Mouse (Mus musculus): Measurements from ENCODE around the gene Ccnj.

The Ccnj gene

GRCm38 (mm10) chr19:40830703-40831415 is at the start of gene Ccnj:
TSS of gene Ccnj (plus strand) at chr19:40831279.
- peak; percentile 70 to 91 for DNase-seq (ENCODE audit: low spot score in 2 of 2)

DNA sequence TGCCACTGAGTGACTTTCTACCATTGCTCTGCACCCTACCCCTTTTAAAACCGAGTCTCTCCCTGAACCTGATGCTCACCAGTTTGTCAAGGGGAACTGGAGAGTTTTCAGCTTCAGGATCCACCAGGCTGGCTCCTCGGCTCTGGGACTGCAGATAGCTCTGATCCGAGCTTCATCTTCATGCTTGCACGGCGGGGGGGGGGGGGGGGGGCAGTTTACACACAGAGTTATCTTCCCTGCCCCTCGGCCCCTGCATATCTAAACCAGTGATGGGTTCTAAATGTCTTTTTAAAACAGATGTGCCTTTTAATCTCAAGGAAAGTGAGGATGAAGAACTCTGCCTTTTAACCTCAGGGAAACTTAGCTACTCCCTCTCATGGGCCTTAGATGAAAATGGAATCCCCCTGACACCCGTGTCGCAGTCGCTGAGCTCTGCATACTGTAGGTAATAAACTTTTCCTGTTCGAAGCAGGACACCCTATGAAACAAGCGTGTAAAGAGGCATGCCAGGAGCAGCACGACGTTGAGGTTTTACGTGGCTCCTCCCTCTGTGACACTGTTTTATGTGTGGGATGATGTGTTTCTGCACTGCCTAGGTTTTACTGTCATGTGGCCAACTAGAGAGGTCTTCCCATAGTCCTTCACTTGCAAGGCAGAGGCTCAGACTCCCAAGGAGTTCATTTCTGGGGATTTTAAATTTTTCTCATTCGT is 42.9 kb upstream of the Ccnj start:
- DNase-seq (ENCODE audit: low spot score in 2 of 2) = no peak

DNA sequence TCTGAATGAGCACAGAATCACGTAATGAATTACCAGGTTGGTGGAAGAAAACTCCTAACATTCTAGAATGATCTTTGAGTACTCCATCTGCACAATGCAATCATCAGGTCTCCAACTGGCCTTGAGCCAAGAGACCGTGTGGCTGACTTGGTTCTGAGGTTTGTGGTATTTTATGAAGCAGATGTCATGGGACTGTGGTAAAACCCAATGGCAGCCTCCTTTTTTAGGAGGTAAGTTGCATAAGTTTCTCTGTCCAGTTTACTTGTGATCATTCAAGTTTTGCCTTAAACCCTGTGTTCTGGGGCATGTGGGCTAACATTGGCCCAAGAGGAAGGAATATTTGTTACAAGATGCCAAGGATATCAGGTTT is 42.4 kb upstream of the Ccnj start:
- DNase-seq (ENCODE audit: low spot score in 2 of 2) = no peak

DNA sequence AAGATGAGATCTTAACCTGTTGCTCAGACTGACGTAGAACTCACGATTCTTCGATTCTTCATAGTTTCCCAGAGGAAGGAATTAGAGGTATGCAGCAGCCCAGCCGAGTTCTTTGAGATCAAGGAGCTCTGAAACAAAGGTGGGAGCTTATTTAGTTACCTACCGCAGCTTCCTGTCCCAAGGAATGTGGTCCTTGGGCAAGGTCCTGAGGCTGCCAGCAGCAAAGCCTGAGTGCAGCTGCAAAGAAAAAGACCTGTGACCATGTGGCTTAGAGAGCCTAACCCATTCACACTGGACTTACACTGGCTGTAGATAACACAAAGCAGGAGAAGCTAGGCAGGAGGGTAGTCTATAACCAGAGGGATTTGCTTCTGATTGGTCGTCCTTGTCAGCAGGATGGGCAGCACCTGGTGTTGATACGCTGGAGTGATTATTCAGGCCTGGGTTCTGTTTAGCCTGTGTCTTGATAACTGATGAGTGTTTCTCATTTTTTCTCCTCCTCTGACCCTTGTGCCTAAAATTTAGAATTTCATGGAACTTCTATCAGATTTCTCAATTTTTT is 25.8 kb upstream of the Ccnj start:
- DNase-seq (ENCODE audit: low spot score in 2 of 2) = no peak

DNA sequence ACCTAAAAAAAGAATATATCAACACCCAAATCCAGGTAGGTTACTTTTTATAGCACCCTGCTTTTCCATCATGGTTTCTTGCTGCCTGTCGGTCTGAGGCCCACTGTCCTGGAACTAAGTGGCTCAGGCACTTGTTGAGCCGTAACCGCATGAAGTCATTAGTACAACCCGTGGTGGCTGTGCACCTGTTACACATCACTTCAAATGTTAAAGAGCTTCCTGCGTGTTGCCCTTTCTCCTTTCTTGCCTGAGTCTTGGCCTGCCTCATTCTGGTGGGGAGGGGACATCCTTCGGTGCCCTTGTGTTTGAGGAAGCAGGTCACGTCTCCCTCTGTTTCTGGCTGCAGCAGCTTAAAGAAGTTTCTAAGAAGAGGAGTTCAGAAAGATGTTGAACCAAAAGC is 21.2 kb upstream of the Ccnj start:
- no peak for DNase-seq (ENCODE audit: low spot score in 2 of 2)

DNA sequence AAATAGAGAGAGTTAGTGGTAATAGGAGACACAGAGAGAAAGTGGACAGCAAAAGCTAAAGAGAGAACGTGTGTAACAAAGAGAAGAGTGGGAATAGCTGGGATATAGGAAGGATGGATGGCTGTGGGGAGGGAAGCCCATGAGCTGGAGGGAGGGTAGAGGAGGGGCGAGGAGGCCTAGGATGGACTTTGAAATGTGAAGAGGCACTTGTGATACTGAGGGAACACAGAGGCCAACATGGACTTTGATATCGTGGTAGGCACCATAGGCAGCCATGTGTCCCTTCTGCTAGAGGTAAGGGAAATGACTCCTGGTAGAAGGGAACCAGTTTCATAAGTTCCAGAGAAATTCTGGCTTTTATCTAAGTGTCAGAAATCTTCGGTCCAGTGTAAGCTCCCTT is 19.2 kb upstream of the Ccnj start:
- DNase-seq (ENCODE audit: low spot score in 2 of 2) = no peak

- DNase-seq (ENCODE audit: low spot score in 2 of 2) = no peak
Measured at GRCm38 (mm10) chr19:40812778-40813177, 18.3 kb upstream of the Ccnj start.

DNA sequence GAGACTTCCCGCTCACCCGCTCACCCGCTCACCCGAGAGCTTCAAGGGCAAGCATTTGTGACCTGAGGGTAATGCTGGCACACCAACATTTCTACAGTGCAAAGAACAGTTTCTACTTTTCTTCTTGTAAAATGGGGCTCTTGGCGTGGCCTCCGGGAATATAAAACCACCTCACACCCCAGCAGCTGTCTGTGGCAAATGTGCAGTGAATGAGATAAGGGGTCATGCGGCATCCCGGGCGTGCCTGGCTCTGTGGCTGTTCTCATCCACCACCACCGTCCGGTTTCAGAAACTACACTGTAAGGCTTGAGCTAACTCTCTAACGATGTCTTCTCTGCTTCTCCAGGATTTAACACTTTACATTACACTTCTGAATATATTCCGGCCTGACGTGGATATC is 17.7 kb upstream of the Ccnj start:
- DNase-seq (ENCODE audit: low spot score in 2 of 2) = no peak

- no peak for DNase-seq (ENCODE audit: low spot score in 2 of 2)
Measured at GRCm38 (mm10) chr19:40815645-40816183, 15.4 kb upstream of the Ccnj start.

DNA sequence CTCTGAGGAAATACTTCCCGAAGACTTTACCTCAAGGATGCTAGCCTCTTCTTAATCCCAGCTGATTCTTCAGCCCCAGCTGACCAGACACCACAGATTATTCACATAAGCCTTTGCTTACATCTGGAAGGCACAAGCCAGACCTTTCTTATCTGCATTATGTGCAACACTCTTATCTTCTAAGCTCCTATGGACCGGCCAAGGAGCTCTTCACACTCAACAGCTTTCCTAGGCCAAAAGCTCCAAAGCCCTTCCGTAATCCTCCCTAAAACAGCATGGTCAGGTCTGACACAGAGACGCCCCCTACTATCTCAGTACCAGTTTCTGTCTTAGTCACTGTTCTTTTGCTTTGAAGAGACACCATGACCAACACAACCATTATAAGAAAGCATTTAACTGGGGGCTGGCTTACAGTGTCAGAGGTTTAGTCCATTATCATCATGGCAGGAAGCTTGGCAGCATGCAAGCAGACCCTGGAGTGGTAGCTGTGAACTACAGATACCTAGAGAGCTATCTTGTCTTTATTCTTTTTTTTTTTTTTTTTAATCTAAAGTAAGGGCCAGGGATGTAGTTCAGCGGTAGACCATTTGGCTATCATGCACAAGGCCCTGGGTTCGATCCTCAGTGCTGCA is 13.1 kb upstream of the Ccnj start:
- DNase-seq (ENCODE audit: low spot score in 2 of 2) = no peak

DNA sequence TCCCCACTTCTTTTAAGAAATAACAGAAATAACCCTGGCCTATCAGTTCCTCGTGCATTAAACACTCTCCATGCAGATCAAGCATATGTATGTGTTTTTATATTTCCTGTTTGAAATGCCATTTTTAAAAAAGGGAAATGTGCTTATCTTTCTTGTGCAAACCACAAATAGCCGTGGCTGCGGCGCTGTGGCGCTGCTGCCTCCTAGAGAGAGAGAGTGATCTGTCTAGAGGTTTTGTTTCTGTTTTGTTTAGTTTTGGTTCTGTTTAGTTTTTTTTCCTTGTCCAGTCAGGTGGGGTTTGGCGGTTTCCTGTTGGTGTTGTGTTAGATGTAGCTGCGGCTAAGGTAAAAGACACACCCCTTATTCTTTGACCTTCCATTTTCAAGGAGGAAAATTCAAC is 12.3 kb upstream of the Ccnj start:
- DNase-seq (ENCODE audit: low spot score in 2 of 2) = no peak

DNA sequence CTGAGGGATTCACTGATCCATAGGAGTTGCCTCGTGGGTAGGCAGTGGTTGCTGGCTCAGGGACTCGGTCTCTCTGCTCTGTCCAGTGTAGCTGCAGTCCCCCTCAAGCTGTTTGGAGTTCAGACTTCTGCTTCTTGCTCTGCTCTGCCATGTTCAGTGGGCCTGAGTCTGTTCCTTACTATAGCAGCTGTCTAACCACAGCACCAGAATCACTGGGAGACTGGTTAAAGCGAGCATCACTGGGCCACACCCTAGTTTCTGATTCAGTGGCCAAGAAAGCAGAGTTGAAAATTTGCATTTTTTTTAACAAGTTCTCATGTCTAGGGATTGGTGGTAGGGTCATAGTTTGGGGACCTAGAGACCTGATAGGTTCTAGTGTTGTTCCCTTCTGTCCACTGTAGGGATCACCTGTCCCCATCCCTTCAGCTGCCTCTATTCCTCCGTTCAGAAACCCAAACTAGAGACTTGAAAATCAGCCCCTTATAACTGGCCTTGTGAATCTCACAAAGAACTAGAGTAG is 9.7 kb upstream of the Ccnj start:
- no peak for DNase-seq (ENCODE audit: low spot score in 2 of 2)

GRCm38 (mm10) chr19:40825636-40826035 is 5.4 kb upstream of the Ccnj start:
- no peak for DNase-seq (ENCODE audit: low spot score in 2 of 2)

DNA sequence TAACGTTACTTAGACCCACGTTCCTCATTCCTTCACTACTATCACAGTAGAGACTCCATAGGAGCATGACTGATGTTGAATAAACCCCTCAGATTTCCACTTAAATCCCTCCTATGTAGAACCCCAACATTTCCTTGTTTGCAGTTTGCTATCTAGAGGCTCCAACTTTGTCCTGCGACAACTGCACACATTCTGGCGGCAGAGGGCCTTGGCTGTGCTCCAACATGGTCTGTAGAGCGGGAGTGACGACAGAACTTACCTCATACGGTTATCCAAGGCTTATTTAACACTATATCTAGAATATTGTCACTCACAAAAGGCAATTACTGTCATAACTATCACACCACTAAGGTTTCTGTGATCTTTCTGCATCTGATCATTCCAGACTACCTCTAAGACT is 4.3 kb upstream of the Ccnj start:
- no peak for DNase-seq (ENCODE audit: low spot score in 2 of 2)

- no peak for DNase-seq (ENCODE audit: low spot score in 2 of 2)
Measured at GRCm38 (mm10) chr19:40830198-40830597, 881 bp upstream of the Ccnj start.

DNA sequence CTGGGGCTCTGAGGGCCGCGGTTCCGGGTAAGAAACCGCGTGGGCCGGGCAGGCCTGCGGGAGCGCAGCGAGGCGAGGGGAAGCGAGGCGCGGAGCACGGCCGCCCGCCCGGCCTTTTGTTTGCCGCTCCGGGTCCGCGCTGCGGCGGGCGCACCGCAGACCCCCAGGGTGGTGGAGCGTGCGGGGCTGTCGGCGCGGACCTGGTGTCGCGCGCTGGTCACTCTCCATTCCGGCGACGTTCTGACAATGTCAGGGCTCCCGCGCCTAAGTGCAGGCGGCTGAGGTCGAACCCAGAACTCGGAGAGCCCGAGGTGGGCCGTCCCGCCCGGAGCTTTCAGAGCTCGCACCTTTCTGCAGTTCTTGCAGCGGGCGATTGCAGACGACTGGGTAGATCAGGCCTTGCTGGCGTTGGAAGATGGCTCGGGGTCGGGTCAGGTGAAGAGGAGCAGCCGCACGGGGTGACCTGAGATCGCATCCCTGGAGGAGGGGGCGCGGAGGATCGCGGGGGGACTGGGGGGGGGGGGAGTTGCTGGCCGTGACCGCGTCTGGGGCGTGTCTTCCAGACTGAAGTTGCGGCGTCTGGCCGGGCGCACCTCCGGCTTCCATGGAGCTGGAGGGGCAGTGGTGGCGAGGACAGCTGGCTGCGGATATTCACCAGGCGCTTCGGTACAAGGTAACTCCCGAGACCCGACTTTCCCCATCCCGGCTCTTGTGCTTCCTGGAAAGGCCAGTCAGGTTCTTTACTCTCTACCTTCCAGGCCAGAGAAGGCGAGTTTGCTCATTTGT is 530 bp downstream of the Ccnj start:
- no peak for DNase-seq (ENCODE audit: low spot score in 2 of 2)

DNA sequence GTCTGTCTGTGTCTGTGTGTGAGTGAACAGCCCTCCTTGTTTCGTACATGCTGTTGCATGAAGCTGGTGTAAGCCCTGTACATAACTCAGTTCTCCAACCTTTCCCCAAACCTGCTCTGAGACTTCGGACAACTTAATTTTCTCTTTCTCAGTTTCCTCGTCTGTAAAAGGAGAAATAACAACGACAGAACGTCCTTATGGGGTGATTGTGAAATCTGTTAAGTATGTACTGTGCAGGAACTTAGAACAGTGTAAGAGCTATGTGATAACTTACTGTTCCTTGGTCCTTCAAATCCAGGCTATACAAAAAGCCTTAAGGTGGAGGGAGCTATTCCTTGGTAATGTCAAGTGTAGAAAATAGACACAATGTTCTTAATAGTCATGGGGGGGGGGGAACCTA is 1.3 kb downstream of the Ccnj start:
- DNase-seq (ENCODE audit: low spot score in 2 of 2) = no peak

DNA sequence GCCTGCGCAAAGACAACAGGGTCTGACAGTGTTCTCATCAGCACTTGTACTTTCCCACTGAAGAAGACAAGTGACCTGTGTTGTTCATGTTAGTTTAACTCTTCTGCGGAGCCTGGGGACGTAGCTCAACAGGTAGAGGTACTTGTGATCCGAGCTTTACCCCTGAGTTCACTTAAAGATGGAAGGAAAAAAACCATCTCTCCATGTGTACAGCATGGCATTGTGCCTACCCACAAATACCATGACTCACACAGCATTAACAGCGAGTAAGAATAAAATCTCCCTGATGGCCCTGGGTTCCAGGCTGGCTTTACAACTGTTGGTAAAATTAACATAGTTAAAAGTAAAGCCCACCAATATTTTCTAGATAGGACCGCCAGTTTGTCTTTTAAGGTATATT is 3.4 kb downstream of the Ccnj start:
- DNase-seq (ENCODE audit: low spot score in 2 of 2) = no peak

- no peak for DNase-seq (ENCODE audit: low spot score in 2 of 2)
Measured at GRCm38 (mm10) chr19:40838205-40838604, 7.1 kb downstream of the Ccnj start.

- DNase-seq (ENCODE audit: low spot score in 2 of 2) = no peak
Measured at GRCm38 (mm10) chr19:40840303-40840702, 9.2 kb downstream of the Ccnj start.

- DNase-seq (ENCODE audit: low spot score in 2 of 2) = no peak
Measured at GRCm38 (mm10) chr19:40841083-40841482, 10.0 kb downstream of the Ccnj start.

DNA sequence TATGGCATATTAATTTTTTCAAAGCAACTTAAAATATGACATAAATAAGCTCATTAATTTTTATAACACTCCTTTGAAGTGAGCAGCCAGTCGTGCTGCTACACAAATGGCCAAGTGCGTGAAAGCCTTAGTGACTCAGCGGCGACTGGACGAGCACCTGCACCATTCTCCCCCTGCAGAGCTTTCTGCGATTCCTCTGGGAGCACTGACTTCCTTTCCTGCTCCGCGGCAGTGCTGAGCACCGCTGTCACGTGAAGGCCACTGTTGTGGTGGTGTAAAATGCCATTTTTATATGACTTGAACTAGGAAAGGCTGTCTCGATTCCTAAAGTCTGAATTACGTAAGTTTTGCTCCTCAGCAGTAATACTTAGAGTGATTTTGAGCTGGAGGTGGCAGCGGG is 10.5 kb downstream of the Ccnj start:
- DNase-seq (ENCODE audit: low spot score in 2 of 2) = no peak
